Mouse (Mus musculus) B cell, adult 2 months (primary cell): Measurements from ENCODE around the gene Commd3.

Source experiments
- DNase-seq, 2 experiments: peaks; one replicate each; pipeline ENCODE4 v3.0.0; 2022

Gene Commd3

DNA sequence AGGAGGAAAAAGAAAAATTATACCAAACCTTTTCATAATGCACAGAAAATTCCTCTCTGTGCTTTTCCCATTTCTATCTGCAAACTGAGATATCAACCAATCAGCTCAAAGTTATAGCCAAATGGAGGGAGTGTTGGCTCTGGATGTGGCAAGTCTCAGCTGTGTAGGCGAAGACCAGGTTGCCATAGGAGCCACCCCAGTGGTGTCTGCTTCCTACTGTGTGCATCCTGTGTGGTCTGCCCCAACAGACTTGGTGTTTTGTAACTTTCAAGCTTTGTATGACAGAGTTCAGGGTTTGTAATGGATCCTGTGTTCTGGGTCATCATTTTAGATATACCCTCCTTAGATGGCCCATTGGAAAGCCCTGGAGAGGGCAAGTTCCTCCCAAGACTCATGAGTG lies 52.3 kb downstream of the Commd3 start:
- DNase-seq, result no peak
